Mouse (Mus musculus): ENCODE results near the gene Whrn.

DNA sequence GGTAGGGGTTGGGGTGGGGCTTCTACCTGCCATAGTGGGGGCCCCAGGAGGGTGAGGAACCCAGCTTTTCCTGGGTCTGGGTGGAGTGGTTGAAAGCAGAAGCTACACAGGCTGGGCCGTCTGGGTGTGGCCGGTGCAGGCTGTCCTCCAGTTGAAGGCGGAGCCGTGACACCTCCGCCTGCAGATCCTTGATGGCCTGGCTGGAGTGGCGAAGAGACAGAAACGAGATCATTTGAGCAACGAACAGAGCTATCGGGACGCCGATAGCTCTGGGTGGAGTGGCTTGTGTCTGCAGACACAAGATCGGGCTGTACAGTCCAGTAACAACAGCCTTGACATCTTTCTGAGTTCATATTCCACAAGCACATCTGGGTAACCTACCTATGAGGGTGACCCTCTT lies 121.5 kb downstream of the Whrn start:
- TF ChIP-seq POLR2A (IDR thresholded peaks at IDR 0.05; ENCODE audit: extremely low read depth, insufficient read depth, low read length) = no peak
- no peak for TF ChIP-seq CTCF (IDR thresholded peaks at IDR 0.05; ENCODE audit: low read depth, low read length)
